Mouse (Mus musculus): ENCODE results near the gene Galnt6.

The Galnt6 gene

DNA sequence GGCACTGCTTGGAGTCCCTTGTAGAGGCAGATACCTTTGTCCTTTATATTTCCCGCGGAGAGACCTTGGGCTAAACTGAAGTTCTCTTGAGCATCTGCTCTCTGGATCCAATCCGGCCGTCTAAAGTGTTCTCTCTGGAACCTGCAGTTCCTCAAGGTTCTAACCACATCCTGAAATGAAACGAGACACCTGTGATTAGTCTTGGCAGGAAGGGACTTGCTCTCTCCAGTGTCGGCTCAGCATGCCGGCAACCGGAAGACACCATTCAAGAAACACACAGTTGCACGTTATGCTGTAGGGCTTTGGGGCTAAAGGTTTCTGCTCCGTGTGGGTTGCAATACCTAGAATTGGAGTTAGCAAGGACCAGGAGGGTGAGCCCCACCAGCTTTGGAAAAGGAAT lies 9.1 kb downstream of the Galnt6 start:
- DNase-seq (ENCODE audit: low spot score), result peak; percentile 24

DNA sequence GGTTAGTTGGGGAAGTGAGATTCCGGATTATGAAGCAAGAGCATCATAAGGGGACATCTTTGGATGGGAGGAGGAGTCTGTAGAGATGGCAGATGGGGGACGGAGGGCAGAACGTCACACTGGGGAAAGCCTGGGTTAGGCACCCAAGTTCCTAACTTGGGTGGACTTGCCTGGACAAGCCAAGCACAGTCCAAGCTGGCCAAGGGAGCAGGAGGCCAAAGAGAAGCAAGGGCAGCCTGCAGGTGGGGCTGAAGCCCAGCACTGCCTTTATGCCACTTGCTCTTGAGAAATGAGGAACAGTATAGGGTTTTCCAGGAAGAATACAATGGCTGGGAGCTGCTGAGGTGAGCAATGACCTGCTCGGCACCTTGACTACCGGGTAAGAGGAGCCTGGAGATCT lies 10.0 kb downstream of the Galnt6 start:
- DNase-seq (ENCODE audit: low spot score), result peak; percentile 28

DNA sequence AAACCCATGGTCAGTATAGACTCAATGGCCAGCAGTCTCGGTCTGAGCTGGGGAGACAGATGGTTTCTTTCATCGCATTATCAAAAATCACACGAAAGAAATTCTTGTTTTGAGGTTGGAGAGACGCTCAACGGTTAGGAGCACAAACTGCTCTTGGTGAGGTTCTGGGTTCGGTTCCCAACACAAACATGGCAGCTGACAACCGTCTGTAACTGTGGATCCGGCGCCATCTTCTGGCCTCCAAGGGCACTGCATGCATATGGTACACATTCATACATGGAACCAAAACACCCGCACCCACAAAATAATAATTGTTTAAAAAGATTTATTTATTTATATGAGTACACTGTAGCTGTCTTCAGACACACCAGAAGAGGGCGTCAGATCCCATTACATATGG lies 10.6 kb downstream of the Galnt6 start:
- DNase-seq (ENCODE audit: low spot score), result no peak

DNA sequence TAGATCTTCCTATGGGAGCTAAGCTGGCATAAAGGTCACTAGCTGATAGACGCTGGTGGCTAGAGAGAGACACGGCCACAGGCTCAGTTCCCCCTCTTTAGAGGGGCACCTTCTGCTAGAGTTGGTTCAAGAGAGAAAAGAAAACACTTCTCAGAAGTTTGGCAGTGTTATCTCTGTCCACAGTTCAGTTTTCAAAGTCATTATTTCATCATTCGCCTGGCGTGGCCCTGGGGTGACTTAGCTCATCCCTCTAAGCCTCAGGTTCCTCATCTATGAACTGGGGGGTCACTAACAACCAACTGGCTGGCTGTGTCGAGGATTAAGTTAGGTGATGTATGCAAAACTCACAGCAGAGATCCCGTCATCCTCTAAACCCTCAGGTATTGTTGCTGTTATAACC lies 11.2 kb downstream of the Galnt6 start:
- DNase-seq (ENCODE audit: low spot score), result no peak

DNA sequence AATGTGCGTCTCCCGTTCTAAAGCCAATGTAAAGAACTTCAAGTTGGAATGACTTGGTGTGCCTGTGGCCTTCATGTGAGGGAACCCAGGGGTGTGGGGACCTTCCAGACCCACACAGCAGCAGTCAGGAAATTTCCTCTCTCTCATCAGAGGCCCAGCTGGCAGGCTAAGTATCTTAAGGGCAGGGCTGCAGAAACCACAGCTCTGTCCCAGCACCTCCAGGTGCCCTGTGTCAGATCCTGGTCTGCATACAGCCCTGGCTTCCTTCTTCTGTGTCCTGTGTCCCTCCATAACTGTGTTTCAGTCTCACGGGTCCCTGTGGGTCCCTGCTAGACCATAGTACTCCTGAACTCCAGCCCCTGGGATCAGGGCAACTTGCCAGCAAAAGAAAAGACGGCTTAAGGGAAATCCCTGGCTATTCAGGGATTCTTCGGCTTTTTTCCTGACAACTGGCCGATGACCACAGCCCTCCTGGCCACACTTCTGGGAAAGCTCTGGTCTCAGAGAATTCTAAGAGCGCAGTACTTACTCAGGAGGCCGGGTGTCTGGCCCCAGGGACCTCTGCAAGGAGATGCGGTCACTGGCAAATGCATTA lies 13.7 kb downstream of the Galnt6 start:
- no peak for DNase-seq (ENCODE audit: low spot score)

DNA sequence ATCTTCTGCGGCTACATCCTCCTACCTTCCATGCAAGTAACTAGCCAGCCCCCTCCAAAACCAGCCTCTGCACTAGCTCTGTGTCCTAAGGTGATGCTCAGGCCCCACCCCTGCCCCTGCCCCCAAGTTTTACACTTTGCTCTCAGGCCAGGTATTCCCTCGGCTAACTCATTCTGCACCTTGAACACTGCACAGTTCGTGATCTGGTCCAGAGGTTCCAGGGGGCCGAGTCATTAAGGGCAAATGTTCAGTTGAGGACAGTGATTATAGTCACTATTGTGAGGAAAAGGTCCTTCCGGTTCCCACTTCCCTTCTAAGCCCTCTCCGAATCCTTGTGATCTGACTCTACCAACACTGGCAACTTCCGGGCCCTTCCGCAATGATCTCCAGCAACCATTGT lies 14.7 kb downstream of the Galnt6 start:
- no peak for DNase-seq (ENCODE audit: low spot score)

GRCm38 (mm10) chr15:100710838-100711237 lies 18.3 kb downstream of the Galnt6 start:
- DNase-seq (ENCODE audit: low spot score), result no peak

GRCm38 (mm10) chr15:100708433-100709078 lies 20.6 kb downstream of the Galnt6 start:
- no peak for DNase-seq (ENCODE audit: low spot score)

DNA sequence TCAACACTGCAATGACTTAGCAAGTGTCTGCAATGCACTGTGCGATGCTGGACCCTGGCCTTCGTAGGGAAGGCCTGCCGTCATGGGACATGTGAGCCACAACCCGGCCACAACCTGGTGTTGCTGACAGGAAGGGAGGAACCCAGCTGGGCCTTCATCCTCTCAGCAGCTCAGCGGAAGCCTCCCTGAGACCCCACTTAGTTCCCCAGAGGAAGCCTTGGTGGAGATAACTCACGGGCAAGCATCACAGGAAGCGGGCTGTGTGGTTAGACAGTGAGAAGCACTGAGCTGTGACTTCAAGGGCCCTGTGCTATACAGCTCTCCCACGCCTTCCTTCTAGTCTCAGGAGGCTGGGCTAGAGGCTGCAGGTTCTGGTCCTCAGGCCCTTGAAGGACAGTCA lies 22.9 kb downstream of the Galnt6 start:
- no peak for DNase-seq (ENCODE audit: low spot score)

GRCm38 (mm10) chr15:100705376-100705775 lies 23.8 kb downstream of the Galnt6 start:
- no peak for DNase-seq (ENCODE audit: low spot score)

- DNase-seq (ENCODE audit: low spot score), result no peak
Observed at GRCm38 (mm10) chr15:100703913-100704312, 25.3 kb downstream of the Galnt6 start.

GRCm38 (mm10) chr15:100701856-100702255 lies 27.3 kb downstream of the Galnt6 start:
- DNase-seq (ENCODE audit: low spot score), result no peak

DNA sequence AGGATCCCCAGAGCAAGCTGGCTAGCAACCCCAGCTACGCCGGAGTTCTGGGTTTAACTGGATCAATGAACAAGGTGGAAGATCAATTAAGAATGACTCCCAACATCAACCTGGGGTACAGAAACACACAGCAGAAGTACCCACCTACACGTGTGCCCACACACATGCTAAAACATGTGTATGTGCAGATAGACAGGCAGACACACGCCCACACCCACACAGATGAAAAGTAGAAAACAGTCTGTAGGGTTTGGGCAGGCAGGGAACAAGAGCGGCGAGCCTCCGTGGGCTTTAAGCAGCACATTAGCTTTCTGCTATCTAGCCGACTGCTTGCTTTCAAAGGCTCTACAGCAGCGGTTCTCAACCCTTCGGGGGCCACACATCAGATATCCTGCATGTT lies 28.1 kb downstream of the Galnt6 start:
- no peak for DNase-seq (ENCODE audit: low spot score)

DNA sequence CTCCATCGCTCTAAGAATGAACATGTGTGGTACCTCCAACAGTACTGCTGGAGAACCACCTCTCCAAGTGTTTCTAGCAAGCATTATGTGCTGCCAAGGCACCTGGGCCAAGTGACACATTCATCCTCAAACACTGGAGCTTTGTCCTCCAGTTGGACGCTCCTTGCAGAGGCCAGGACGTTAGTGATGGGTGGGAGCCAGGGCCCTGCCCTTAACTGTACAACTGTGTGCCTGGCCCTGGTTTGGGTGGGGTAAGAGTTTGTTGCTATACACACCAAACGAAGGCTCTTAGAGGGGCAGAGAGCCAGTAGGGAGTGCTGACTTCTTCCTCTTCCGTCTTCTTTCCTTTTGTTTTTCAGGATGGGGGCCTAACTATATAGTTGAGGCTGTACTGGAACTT lies 28.8 kb downstream of the Galnt6 start:
- DNase-seq (ENCODE audit: low spot score), result no peak

GRCm38 (mm10) chr15:100699386-100699785 lies 29.8 kb downstream of the Galnt6 start:
- DNase-seq (ENCODE audit: low spot score), result no peak

DNA sequence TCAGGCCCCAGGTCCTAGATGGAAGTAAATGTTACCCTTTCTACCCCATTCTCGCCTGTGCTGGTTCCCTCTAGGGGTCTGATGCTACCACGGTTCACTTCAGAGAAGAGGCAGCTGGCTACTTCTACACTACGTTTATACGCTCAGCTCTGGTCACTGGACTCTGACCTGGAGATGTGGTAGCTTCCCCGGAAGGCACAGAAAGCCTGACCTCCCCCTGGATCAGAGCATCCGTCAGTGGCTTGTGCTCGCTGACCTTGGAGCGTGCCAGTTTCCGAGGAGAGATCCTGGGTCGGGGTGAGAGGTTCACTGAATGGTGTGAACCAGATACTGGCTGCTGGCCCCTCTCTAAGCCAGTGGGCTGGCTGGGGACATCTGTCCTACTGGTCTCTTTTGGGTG lies 31.1 kb downstream of the Galnt6 start:
- no peak for DNase-seq (ENCODE audit: low spot score)

- no peak for DNase-seq (ENCODE audit: low spot score)
Observed at GRCm38 (mm10) chr15:100694406-100694805, 34.8 kb downstream of the Galnt6 start.

GRCm38 (mm10) chr15:100691990-100692389 lies 37.2 kb downstream of the Galnt6 start:
- no peak for DNase-seq (ENCODE audit: low spot score)

- no peak for DNase-seq (ENCODE audit: low spot score)
Observed at GRCm38 (mm10) chr15:100687430-100687971, 41.7 kb downstream of the Galnt6 start, which contains the start of gene Cela1. Cela1 (minus strand) TSS chr15:100687921.

- peak; percentile 56 for DNase-seq (ENCODE audit: low spot score)
Observed at GRCm38 (mm10) chr15:100686989-100687388, 42.2 kb downstream of the Galnt6 start.

GRCm38 (mm10) chr15:100686434-100686833 lies 42.7 kb downstream of the Galnt6 start:
- DNase-seq (ENCODE audit: low spot score), result no peak

- no peak for DNase-seq (ENCODE audit: low spot score)
Observed at GRCm38 (mm10) chr15:100685849-100686248, 43.3 kb downstream of the Galnt6 start.

GRCm38 (mm10) chr15:100685255-100685654 lies 43.9 kb downstream of the Galnt6 start:
- DNase-seq (ENCODE audit: low spot score), result no peak

GRCm38 (mm10) chr15:100684450-100684849 lies 44.7 kb downstream of the Galnt6 start:
- no peak for DNase-seq (ENCODE audit: low spot score)
